Comparison of ENCODE assay signal across 22 mouse cellular contexts in the genomic region with DNA sequence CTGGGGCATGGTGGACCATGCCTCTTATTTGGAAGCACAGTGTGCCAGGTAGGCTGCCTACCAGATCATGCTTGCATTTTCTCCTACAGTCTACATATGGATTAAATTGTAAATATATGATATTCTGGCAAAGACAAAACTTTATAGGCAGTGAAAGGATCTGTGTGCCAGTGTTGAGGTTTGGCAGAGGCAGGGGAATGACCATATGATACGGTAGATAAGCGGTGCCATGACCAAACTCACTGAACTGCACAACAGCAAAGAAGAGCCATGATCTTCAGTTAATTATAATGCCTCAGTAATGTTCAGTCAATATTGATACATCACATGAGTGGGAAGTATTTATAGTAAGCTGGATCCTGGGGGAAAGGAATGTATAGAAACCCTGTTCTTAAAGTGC.
A peak's percentile ranks its signal among the peaks of the same experiment; 100 is the strongest.
DNase-seq lines count a peak whose midpoint lies in the region; ATAC-seq and TF ChIP-seq lines count a peak whose summit lies in the region.
"Had no signal": no experiment of that assay in that cellular context is flagged by ENCODE, and none has a peak within 500 bp of the region (broad histone marks: within the 10 kb centered on the region; RNA-seq: fewer than 3 reads in every experiment).

No protein-coding gene starts in this region.

- DNase-seq in heart, adult 11 months: peak; percentile 33
- no peak for DNase-seq in heart, adult 8-10 months (ENCODE audit: low spot score)
- no peak for DNase-seq in urinary bladder, postnatal 4 days (ENCODE audit: low spot score in 2 of 2)
- DNase-seq in kidney, adult 2 months: no peak
- DNase-seq: adrenal gland, adult 2 months; adrenal gland, postnatal 14 days; cerebellum, adult 11 months; cerebellum, adult 9-11 months; cerebellum, postnatal 25 days; gastrocnemius, postnatal 10 days; gastrocnemius, postnatal 36 days; heart, postnatal 14 days; heart, postnatal 4 days had no signal

- peak overlapping the region; percentile 50; the same call in 1 of the 2 replicates for H3K27ac ChIP-seq in cortical plate, adult 2 months (ENCODE audit: insufficient read depth, low read length)
- H3K27ac ChIP-seq in kidney, adult 2 months (ENCODE audit: insufficient read depth, low read depth, low read length): no peak overlapping the region
- H3K27ac ChIP-seq: embryonic facial prominence, embryonic 12.5 days; forebrain, embryonic 12.5 days; forebrain, embryonic 15.5 days; heart, embryonic 10.5 days; heart, embryonic 13.5 days; hindbrain, embryonic 14.5 days had no signal

- H3K4me1 ChIP-seq in cortical plate, adult 2 months (ENCODE audit: control insufficient read depth, insufficient read depth, low read length): no peaks in the 10 kb centered on the region; the same call in 1 of the 2 replicates
- H3K4me1 ChIP-seq in kidney, adult 2 months (ENCODE audit: control insufficient read depth, insufficient read depth, low read length): peaks cover 5% of the 10 kb centered on the region; the same call in 1 of the 2 replicates
- H3K4me1 ChIP-seq: forebrain, embryonic 12.5 days had no signal

- H3K4me3 ChIP-seq in cortical plate, adult 2 months (ENCODE audit: insufficient read depth, low read length): no peak overlapping the region
- no peak overlapping the region for H3K4me3 ChIP-seq in kidney, adult 2 months (ENCODE audit: insufficient read depth, low read depth, low read length)
- H3K4me3 ChIP-seq: embryonic facial prominence, embryonic 12.5 days; erythroblast, embryonic 14.5 days; forebrain, embryonic 12.5 days; forebrain, embryonic 15.5 days; heart, embryonic 10.5 days; heart, embryonic 13.5 days had no signal

- ATAC-seq in megakaryocyte progenitor cell, adult 5-6 weeks (replicated peaks; ENCODE audit: poor library complexity): peak; percentile 70
- ATAC-seq: forebrain, embryonic 15.5 days had no signal

- WGBS in kidney, adult 2 months: 93% methylated on average over 2 of the region's 2 CpGs

- H3K36me3 ChIP-seq in kidney, adult 2 months (ENCODE audit: control insufficient read depth, insufficient read depth, low read length): no peaks in the 10 kb centered on the region
- H3K36me3 ChIP-seq: embryonic facial prominence, embryonic 12.5 days; forebrain, embryonic 12.5 days; forebrain, embryonic 15.5 days; heart, embryonic 10.5 days; heart, embryonic 13.5 days had no signal

- TF ChIP-seq CTCF in cortical plate, adult 2 months (IDR thresholded peaks at IDR 0.05; ENCODE audit: extremely low read depth, insufficient read depth, low read length): no peak
- no peak for TF ChIP-seq CTCF in kidney, adult 2 months (conservative IDR thresholded peaks at IDR 0.05; ENCODE audit: insufficient read depth, insufficient read length, low read depth, low read length)

- H3K27me3 ChIP-seq in kidney, adult 2 months (replicated peaks; ENCODE audit: control insufficient read depth, insufficient read depth, low read length): no peaks in the 10 kb centered on the region
- H3K27me3 ChIP-seq: embryonic facial prominence, embryonic 12.5 days; forebrain, embryonic 12.5 days; forebrain, embryonic 15.5 days; heart, embryonic 13.5 days had no signal

- no peak for TF ChIP-seq POLR2A in cortical plate, adult 2 months (IDR thresholded peaks at IDR 0.05; ENCODE audit: extremely low read depth, insufficient read depth, low read length)
- TF ChIP-seq POLR2A in kidney, adult 2 months (IDR thresholded peaks at IDR 0.05; ENCODE audit: low read depth, low read length): no peak
